Mouse (Mus musculus): ENCODE data around the gene Eif2b2.

GRCm38 (mm10) chr12:85257008-85257639 lies 37.8 kb downstream of the Eif2b2 start:
- no peak for TF ChIP-seq TBP (conservative IDR thresholded peaks at IDR 0.05; ENCODE audit: low read depth, low read length)
- no peak for TF ChIP-seq MAFK (IDR thresholded peaks at IDR 0.05; ENCODE audit: insufficient replicate concordance, low read length)
- no peak for TF ChIP-seq ZMIZ1 (IDR thresholded peaks at IDR 0.05; ENCODE audit: low read depth, low read length)
